Mouse (Mus musculus) heart, embryonic 11.5 days (tissue): ENCODE results near the gene Nudcd3. TPM values are rescaled to one million over a fixed set of nuclear protein-coding genes. Genes with fewer than 3 reads are reported as not detected.

ENCODE experiments used
- ATAC-seq: fragments of 200-750 bp; cut with Nextera tagmentation; replicated peaks from 2 replicates; pipeline ENCODE4 v1.8.0; 2017; ENCODE audit warnings: moderate library complexity; ENCODE audit not compliant: insufficient number of reproducible peaks, low FRiP score, low TSS enrichment
- H3K27ac ChIP-seq: fragments of 300-500 bp; sonication (generic); 2 replicates; pipeline ENCODE4 v1.5.1; 2014; ENCODE audit warnings: mild to moderate bottlenecking, low read depth, low read length
- H3K27me3 ChIP-seq: fragments of 300-500 bp; sonication (generic); 2 replicates; pipeline ENCODE4 v1.6.1; 2014; ENCODE audit warnings: mild to moderate bottlenecking, low read length, mixed read lengths; ENCODE audit not compliant: control insufficient read depth, insufficient read depth
- H3K36me3 ChIP-seq: fragments of 300-500 bp; sonication (generic); 2 replicates; pipeline ENCODE4 v1.6.1; 2014; ENCODE audit warnings: mild to moderate bottlenecking, low read length, moderate library complexity, mixed read lengths; ENCODE audit not compliant: control insufficient read depth, insufficient read depth
- H3K4me1 ChIP-seq: fragments of 300-500 bp; sonication (generic); 2 replicates; pipeline ENCODE4 v1.6.1; 2014; ENCODE audit warnings: low read length; ENCODE audit not compliant: control insufficient read depth, insufficient read depth
- H3K4me2 ChIP-seq: fragments of 300-500 bp; sonication (generic); 2 replicates; pipeline ENCODE4 v1.6.1; 2014; ENCODE audit warnings: mild to moderate bottlenecking, moderate library complexity
- H3K4me3 ChIP-seq: fragments of 300-500 bp; sonication (generic); 2 replicates; pipeline ENCODE4 v1.5.1; 2014; ENCODE audit warnings: low read depth, low read length
- H3K9ac ChIP-seq: fragments of 300-500 bp; sonication (generic); 2 replicates; pipeline ENCODE4 v1.6.1; 2014; ENCODE audit warnings: mild to moderate bottlenecking, low read depth, low read length, moderate library complexity
- H3K9me3 ChIP-seq: fragments of 300-500 bp; sonication (generic); replicated peaks from 2 replicates; pipeline ENCODE4 v1.6.1; 2016; ENCODE audit warnings: low read length; ENCODE audit not compliant: control insufficient read depth
- WGBS: fragments of 180-500 bp; shearing (Covaris S2); extraction: QIAGEN DNeasy Blood & Tissue Kit; methylation state at CpG from one replicate; pipeline ENCODE4 v1.1.7; 2014; ENCODE audit not compliant: insufficient replicate concordance; 5-methylcytosine and 5-hydroxymethylcytosine counted together
- polyA plus RNA-seq: library from polyadenylated mRNA; unstranded; fragments of >200 nt; fragmentation: Nextera tagmentation; extraction: Ambion mirVana; gene quantifications from 2 replicates; pipeline ENCODE4 v1.2.1, GENCODE M21; 2014

Nudcd3 gene
- polyA plus RNA-seq, 1 experiment from 2014 or later = 28.8 TPM

DNA sequence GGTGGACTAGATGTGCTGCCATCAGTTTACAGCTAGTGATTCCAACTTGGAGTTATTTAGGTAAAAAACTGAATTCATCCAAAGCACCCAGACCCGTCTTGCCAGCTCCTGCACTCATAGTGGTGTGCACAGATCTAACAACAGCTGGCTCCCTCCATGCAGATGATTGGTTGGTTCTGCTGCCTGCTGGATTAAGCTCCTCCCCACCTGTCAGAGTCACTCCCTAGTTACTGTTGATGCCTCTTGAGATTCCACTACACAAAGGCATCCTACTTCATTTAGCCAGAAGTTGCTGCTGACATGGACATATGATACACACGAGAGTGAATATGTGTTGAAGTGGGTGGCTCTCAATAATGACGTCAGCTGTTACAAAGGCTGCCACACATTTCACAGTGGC lies 16.6 kb upstream of the Nudcd3 start:
- H3K4me3 ChIP-seq = no peak overlapping the region
- H3K9ac ChIP-seq = no peak overlapping the region
- WGBS = 38% methylated on average over 3 of the region's 3 CpGs
- H3K36me3 ChIP-seq = no peaks in the 10 kb centered on the region
- H3K4me1 ChIP-seq = no peaks in the 10 kb centered on the region
- ATAC-seq = no peak; the same call in 1 of the 2 replicates
- no peak overlapping the region for H3K4me2 ChIP-seq
- no peaks in the 10 kb centered on the region for H3K9me3 ChIP-seq
- H3K27me3 ChIP-seq = no peaks in the 10 kb centered on the region
- H3K27ac ChIP-seq = no peak overlapping the region

DNA sequence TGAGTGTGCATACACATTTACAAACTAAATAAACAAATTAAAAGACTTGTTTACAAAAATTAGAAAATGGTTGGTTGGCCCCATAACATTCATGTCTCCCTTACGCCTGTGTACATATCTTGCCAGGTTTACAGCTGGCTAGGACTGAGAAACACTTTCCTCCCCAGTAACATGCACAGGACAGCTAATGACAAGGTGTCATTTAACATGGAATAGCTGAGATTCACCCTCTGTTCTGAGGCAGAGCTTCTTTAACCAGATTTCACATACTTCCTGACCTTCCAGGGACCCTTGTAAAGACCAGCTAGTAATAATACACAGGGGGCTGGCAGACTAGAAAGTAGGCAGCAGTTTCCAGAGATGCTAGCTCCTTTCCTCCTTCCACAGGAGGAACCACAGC lies 7.9 kb upstream of the Nudcd3 start:
- no peak overlapping the region for H3K27ac ChIP-seq

DNA sequence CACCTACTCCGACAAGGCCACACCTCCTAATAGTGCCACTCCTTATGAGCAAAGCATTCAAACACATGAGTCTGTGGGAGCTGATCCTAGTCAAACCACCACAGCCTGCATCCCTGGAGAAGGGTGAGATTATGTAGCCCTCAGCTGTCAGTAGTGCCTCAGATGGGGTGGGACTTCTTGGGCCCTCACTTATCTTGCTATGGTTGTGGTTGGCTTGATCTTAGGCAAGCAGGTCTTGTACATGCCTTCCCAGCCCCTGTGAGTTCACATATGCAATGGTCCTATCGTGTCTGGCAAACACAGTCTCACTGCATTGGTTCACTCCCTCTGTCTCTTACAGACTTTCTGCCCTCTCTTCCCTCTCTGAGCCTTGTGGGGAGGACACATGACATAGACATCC lies 6.9 kb upstream of the Nudcd3 start:
- H3K9me3 ChIP-seq = no peaks in the 10 kb centered on the region
- H3K9ac ChIP-seq = no peak overlapping the region
- no peaks in the 10 kb centered on the region for H3K4me1 ChIP-seq
- 81% methylated on average over 2 of the region's 2 CpGs for WGBS
- no peak overlapping the region for H3K4me3 ChIP-seq
- H3K4me2 ChIP-seq = no peak overlapping the region
- H3K27me3 ChIP-seq = no peaks in the 10 kb centered on the region
- H3K36me3 ChIP-seq = no peaks in the 10 kb centered on the region
- no peak overlapping the region for H3K27ac ChIP-seq
- no peak for ATAC-seq

More for the DNA sequence above, 7.9 kb upstream of the Nudcd3 start:
- no peaks in the 10 kb centered on the region for H3K4me1 ChIP-seq
- no peak overlapping the region for H3K4me3 ChIP-seq
- ATAC-seq = no peak
- H3K9me3 ChIP-seq = no peaks in the 10 kb centered on the region
- no peak overlapping the region for H3K9ac ChIP-seq
- WGBS = 77% methylated on average over 1 of the region's 1 CpGs
- no peak overlapping the region for H3K4me2 ChIP-seq
- H3K27me3 ChIP-seq = no peaks in the 10 kb centered on the region
- H3K36me3 ChIP-seq = no peaks in the 10 kb centered on the region

DNA sequence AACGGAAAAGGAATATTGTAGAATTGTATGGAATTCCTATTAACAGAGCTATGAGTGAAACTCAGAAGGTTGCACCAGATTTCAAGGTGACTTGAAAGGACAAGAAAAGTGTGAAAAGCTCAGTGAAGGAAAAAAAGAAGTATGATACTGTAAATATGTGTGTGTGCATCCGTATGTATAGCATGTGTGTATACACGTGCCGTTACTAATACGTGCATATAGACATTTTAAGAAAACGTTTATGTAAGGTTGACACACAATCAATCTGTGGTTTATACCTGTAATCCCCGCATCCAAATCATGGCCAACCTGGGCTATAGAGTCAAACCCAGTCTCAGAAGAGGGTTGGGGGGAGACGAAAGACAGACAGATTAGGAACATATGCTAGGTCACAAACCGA lies 355 bp upstream of the Nudcd3 start:
- Histone ChIP-seq H3K27ac (peak overlapping the region; percentile 90), H3K27me3 (no peaks in the 10 kb centered on the region), H3K4me3 (peak overlapping the region; percentile 97), H3K4me1 (peaks cover 14% of the 10 kb centered on the region), H3K9ac (peak overlapping the region; percentile 90), H3K4me2 (peak overlapping the region; percentile 96), H3K36me3 (no peaks in the 10 kb centered on the region), H3K9me3 (no peaks in the 10 kb centered on the region)
- no peak for ATAC-seq
- WGBS = 21% methylated on average over 9 of the region's 9 CpGs

DNA sequence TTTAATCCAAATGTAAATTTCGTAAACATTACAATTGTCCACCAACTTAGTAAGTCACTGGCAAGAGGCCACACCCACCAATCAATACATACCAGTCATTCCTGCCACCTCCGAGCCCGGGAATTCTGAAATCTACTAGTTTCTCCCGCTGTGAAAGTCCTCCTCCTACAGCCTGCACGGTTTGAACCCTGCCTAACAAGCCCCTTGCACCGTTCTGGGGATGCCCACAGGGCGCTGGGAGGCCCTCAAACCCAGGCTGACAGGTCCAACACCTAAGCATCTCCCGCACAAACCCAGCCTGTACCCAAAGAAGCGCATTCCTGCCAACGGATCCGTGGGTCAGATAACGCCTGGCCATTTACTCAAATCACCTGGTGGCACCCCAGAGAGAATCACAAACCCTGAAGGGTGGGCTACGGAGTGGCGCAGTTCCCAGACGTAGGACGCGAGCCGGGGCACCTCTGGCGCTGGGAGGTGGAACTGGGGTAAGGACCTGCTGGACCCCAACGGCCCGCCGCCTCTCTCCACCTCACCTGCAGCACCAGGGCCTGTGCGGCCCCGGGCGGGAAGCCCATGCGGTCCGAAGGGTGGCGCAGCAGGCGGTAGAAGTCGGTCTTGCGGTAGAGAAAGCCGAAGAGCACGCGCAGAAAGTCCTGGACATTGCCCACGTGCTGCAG lies 667 bp downstream of the Nudcd3 start, which contains the start of gene A730071L15Rik:
Gene A730071L15Rik, plus strand, starts transcription at position 620 of the 677 bp plus-strand sequence.
- H3K36me3 ChIP-seq = no peaks in the 10 kb centered on the region
- H3K4me1 ChIP-seq = peaks cover 14% of the 10 kb centered on the region
- no peaks in the 10 kb centered on the region for H3K9me3 ChIP-seq
- no peaks in the 10 kb centered on the region for H3K27me3 ChIP-seq
- 2% methylated on average over 35 of the region's 35 CpGs for WGBS
- peak within 1 kb of the TSS; percentile 97 for H3K4me3 ChIP-seq
- peak within 1 kb of the TSS; percentile 90 for H3K9ac ChIP-seq
- H3K4me2 ChIP-seq = peak within 1 kb of the TSS; percentile 96
- peak within 1 kb of the TSS; percentile 90 for H3K27ac ChIP-seq
- ATAC-seq = peak; percentile 66

DNA sequence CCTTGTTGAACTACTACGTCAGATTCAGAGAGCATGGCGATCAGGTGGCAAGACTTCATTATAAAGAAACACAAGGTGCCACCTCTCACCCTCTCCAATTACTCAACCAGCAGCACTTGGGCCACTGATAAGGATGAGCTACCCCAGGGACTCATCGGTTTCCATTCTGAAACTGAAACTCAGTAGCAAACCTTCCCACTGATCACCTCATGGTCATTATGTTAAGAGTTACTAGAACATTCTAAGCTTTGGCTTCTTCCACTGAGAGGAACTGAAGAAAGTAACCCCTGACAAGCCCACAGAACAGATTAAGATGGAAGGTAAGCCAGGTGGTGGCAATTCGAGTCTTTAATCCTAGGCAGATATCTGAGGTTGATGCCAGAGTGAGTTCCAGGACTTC lies 1.8 kb downstream of the Nudcd3 start:
- ATAC-seq = no peak
- peak overlapping the region; percentile 96 for H3K4me2 ChIP-seq
- peaks cover 14% of the 10 kb centered on the region for H3K4me1 ChIP-seq
- no peaks in the 10 kb centered on the region for H3K9me3 ChIP-seq
- WGBS = 83% methylated on average over 4 of the region's 4 CpGs
- H3K27ac ChIP-seq = no peak overlapping the region
- no peak overlapping the region for H3K4me3 ChIP-seq
- H3K9ac ChIP-seq = no peak overlapping the region
- H3K36me3 ChIP-seq = no peaks in the 10 kb centered on the region
- H3K27me3 ChIP-seq = no peaks in the 10 kb centered on the region

DNA sequence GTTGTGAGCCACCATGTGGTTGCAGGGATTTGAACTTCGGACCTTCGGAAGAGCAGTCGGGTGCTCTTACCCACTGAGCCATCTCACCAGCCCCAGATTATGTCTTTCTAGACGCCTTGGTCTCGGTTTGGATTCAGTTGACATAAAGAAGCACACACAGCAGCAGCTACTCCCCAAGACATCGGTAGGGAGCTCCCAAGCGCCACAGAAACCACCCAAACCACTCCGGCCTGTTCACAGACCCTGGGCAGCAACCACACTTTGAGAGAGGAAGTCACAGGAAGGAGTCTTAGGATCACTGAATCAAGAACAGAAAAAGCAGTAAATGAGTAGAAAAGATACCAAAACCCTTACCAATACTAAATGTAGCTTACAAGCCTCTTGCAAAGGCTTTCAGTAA lies 3.4 kb downstream of the Nudcd3 start:
- Histone ChIP-seq H3K4me3 (no peak overlapping the region), H3K27me3 (no peaks in the 10 kb centered on the region), H3K4me2 (no peak overlapping the region), H3K27ac (no peak overlapping the region), H3K9ac (no peak overlapping the region), H3K9me3 (no peaks in the 10 kb centered on the region), H3K36me3 (no peaks in the 10 kb centered on the region; the same call in 1 of the 2 replicates), H3K4me1 (peaks cover 14% of the 10 kb centered on the region)
- WGBS = 92% methylated on average over 8 of the region's 8 CpGs
- ATAC-seq = no peak

DNA sequence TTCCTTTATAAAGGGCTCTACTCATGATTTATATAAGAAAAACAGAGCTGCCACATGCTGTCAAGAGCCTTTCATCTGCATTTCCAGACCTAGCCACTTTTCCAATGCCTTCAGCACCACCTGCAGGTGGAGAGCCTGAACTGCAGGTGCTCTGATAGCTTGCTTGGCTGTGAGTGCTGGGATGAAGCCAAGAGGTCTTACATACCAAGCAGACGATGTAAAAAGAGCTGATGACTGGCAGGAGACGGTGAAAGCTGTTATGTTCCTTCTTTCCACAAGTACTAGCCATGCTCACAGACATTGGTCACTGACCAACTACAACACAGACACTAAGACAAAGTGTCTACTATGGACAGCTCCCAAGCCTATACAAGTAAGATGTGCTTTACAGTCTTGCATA lies 12.3 kb downstream of the Nudcd3 start:
- H3K4me3 ChIP-seq = no peak overlapping the region
- H3K27me3 ChIP-seq = no peaks in the 10 kb centered on the region
- 4% methylated on average over 2 of the region's 2 CpGs for WGBS
- no peak overlapping the region for H3K9ac ChIP-seq
- H3K4me2 ChIP-seq = no peak overlapping the region
- no peak overlapping the region for H3K27ac ChIP-seq
- H3K9me3 ChIP-seq = no peaks in the 10 kb centered on the region
- peaks cover 7% of the 10 kb centered on the region for H3K4me1 ChIP-seq
- ATAC-seq = no peak
- no peaks in the 10 kb centered on the region; the same call in none of the 2 replicates for H3K36me3 ChIP-seq

DNA sequence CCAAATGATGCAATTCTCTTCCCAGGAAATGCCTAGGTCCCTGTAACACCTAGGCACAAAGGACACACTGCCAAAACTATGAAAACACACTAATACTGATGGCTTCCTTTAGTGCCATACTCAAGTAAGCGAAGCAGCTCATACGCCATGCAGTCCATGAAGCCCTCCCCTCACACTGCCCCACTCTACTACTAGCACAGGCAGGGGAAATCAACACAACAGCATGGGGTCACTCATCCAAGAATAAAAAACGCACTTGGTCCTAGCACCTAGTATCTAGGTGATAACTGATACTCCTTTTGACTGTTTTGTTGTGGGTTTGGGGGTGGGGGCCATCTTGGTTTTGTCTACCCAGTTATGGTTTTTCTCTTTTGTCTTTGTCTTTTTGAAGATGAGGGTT lies 12.8 kb downstream of the Nudcd3 start:
- Histone ChIP-seq H3K27ac (no peak overlapping the region), H3K9me3 (no peaks in the 10 kb centered on the region), H3K4me1 (peaks cover 8% of the 10 kb centered on the region), H3K36me3 (no peaks in the 10 kb centered on the region; the same call in none of the 2 replicates), H3K4me3 (no peak overlapping the region), H3K9ac (no peak overlapping the region), H3K4me2 (no peak overlapping the region), H3K27me3 (no peaks in the 10 kb centered on the region)
- 79% methylated on average over 3 of the region's 3 CpGs for WGBS
- ATAC-seq = no peak
